Mouse (Mus musculus) lung, postnatal 0 days (tissue): ENCODE measurements around the gene Slc25a21.

ENCODE experiments used
- CTCF ChIP-seq: IDR thresholded peaks from 2 replicates; pipeline ENCODE4 v1.5.1; 2016; ENCODE audit warnings: antibody characterized with exemption, mild to moderate bottlenecking
- EP300 ChIP-seq: IDR thresholded peaks from 2 replicates; pipeline ENCODE4 v1.6.1; 2016; ENCODE audit warnings: antibody characterized with exemption, mild to moderate bottlenecking, control low read depth

- TF ChIP-seq CTCF (no peak), EP300 (no peak)
These were observed 96.7 kb downstream of the Slc25a21 start for GRCm38 (mm10) chr12:57100549-57100948.
